Mouse (Mus musculus) left cerebral cortex, adult 18-20 months (tissue): Measurements from ENCODE around the gene 2310007B03Rik. TPM values are rescaled to one million over a fixed set of nuclear protein-coding genes. Genes with fewer than 3 reads are reported as not detected.

Experiments
- DNase-seq, 2 experiments: peaks; one replicate each; pipeline ENCODE4 v3.0.0; 2021 to 2022; ENCODE audit warnings: low spot score in 2 of 2, mixed read lengths in 1 of 2
- total RNA-seq, 2 experiments: library from RNA; stranded (reverse); gene quantifications; 2 replicates each; pipeline ENCODE4 v1.2.3; 2021

The 2310007B03Rik gene
- total RNA-seq, 2 experiments from 2014 or later = not detected

GRCm38 (mm10) chr1:93161350-93161749, 602 bp upstream of the 2310007B03Rik start:
- no peak for DNase-seq

- DNase-seq = no peak
Observed at GRCm38 (mm10) chr1:93159566-93160500, 915 bp downstream of the 2310007B03Rik start.

DNA sequence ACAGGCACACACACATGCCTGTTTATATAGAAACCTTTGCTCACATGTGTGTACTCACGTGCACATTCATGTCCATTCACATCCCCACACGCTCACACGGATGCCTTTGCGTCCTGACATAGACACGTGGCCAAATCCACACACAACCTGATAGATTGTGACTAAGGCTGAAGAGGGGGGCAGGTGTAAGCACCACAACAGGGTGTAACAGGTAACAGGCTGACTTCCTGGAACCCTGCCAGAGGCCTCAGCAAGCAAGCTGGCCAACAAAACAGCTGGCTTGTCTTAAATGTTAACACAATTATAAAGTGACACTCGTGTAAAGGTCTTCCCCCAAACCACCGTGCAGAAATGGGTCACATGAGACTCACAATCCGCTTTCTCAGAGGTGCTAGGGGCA, 1.8 kb downstream of the 2310007B03Rik start:
- DNase-seq = no peak

DNA sequence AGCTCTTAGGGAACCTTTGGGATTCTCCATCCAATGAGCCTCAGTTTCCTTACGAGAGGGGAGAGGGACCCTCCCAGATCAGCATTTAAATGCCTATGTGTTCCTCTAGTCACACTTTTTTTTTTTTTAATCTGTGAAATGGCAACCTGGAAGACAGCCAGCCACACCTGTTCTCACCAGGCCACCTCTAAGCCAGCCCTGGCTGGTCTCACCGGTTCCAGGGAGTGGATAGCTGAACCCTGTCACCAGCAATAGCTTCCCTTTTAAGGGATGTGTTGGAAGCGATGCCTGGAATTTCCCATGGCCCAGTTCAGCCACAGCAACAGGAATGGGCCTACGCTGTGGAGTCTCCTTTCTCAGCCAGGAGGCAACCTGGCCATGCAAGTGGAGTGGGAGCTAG, 3.2 kb downstream of the 2310007B03Rik start:
- DNase-seq = no peak

GRCm38 (mm10) chr1:93150907-93151661, 9.7 kb downstream of the 2310007B03Rik start:
- DNase-seq = no peak

GRCm38 (mm10) chr1:93144176-93144575, 16.6 kb downstream of the 2310007B03Rik start:
- DNase-seq = no peak

- DNase-seq = no peak
Observed at GRCm38 (mm10) chr1:93142871-93143270, 17.9 kb downstream of the 2310007B03Rik start.

DNA sequence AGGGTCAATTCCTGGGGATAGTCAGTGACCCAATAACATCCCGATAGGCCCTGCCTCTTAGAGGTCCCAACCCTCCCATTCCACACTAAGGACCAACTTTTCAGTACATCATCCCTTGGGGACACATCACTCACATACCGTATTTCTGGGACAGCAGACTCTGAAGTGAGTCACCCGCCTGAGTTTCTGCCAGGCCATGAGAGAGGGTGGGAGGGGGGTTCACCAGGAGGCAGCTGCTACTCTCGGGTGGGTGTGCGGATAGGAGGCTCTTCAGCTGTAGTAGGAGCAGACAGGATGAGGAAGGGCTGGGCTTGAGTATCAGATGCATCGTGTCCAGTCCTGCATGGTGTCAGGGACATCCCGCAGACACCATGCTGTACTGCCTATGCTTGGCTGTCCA, 21.0 kb downstream of the 2310007B03Rik start:
- peak; percentile 42 to 58 for DNase-seq

- no peak for DNase-seq
Observed at GRCm38 (mm10) chr1:93138534-93138933, 22.2 kb downstream of the 2310007B03Rik start.

- DNase-seq = no peak
Observed at GRCm38 (mm10) chr1:93135036-93135526, 25.7 kb downstream of the 2310007B03Rik start, which contains the start of gene Agxt. Gene Agxt (plus strand): TSS chr1:93135240.

GRCm38 (mm10) chr1:93132676-93133075, 28.1 kb downstream of the 2310007B03Rik start:
- DNase-seq = no peak

DNA sequence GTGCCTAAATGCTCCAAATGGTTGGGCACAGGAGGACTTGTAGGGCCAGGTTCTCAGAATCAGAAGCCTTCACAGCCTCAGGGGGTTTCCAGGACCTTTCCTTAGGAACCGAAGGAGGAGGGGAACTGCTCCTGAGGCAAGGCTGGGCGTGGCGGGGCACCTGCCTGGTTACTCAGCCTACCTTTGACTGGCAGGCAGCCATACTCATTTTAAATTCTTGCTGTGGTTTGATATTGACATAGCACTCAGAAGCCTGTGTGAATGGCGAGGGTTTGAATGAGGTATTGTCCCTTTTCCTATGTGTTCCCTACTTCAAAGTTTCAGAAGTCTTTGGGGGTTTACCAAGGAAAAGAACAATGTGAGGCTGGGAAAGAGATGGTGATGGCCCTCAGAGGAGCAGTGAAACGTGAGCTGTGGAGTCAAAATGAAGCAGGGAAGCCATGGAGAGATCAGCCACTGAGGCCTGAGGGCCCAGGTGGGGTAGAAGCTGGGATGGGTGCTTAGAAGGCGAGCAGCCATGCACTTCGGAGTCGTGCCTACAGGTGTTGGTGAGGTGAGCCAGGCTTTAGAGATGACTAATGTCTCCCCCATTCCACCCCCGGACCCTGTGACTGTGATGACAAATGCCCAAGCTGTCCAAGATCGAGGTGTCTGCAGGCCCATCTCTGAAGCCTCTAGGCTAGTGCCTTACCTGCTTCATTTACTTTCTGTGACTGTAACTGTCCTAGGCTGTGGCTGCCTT, 30.3 kb downstream of the 2310007B03Rik start:
- DNase-seq = peak in 1 of 2 experiments; percentile 18

DNA sequence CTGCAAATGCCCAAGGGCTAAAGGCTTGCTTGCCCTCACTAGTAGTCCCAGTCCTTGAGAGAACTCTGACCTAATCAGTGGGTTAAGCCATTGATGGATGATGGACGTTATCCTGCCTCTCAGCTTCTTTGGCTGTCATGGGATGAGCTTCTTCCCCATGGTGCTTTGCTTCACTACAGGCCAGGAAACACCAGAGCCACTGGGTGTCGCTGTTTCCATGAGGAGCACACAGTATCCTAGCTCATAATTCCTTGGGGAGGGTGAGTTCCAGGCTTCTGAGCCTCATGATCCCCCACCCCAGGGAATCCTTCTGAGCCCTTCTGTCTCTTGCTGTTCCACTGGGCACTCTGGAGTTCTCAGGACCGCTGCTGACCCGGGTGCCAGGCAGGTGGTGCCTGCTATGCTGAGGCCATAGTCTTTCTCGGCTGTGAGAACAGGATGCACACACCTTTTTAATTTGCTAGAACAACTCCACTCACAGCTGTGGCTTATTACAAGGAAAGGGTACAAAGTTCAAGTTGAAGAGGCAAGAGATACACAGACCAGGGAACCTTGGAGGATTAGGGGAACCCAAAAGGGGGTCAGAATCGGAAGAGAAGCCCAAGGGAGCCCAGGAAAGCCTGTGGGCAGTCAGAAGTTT, 31.9 kb downstream of the 2310007B03Rik start:
- peak; percentile 78 to 84 for DNase-seq

- no peak for DNase-seq
Observed at GRCm38 (mm10) chr1:93128209-93128608, 32.5 kb downstream of the 2310007B03Rik start.

DNA sequence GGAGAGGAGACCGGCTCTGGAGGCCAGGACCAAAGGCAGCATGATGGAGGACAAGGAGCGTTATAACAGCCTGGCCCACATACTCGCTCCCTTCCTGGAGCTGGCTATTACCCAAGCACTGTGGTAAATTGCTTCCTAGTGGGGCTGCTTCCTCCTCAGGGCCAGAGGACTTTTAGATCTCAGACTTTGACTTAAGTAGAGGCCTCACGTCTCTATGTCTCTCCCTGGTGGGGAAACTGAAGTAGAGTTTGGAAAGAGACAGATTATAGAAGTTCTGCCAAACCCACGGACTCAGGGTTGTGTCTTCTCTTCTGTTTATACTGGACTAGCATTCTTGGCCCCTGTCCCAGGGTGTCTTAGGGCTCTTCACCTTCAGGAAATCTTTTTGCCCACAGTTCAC, 35.5 kb downstream of the 2310007B03Rik start:
- no peak for DNase-seq

DNA sequence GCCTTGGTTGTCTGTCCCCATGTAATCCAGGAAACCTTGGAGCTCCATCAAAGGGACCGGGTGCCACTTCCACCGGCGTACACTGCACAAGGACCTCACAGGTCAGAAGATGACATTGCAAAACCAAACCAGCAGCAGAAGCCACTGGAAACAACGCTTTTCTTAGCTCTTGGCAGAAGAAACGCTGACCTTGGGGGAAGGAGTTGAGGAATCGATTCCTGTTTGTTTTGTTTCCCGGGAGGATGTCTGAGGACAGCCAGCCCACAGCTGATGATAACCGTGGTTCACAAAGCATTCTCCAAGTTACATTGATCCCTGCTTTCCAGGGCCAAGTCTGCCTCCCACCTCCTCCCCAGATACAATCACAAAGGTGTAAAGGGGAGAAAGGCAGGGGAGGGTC, 36.7 kb downstream of the 2310007B03Rik start:
- no peak for DNase-seq

- no peak for DNase-seq
Observed at GRCm38 (mm10) chr1:93123179-93123854, 37.4 kb downstream of the 2310007B03Rik start.

DNA sequence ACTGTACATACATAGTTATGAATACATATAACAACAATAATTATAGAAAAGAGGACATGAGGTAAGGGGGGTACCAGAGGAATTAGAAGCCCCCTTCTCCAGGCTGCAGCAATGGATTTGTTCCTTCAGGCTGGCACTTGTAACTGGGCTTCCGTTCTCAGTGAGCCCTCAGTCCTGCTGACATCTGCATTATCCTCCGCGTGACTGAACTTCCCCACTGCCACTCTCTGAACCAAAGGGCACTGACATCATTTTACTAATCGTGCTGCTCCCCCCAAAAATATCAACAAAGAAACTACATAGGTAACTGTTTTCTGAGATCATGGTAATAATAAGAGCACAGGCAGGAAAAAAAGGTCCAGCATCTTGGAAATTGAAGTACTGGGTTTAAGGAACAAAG, 41.9 kb downstream of the 2310007B03Rik start:
- no peak for DNase-seq

GRCm38 (mm10) chr1:93115471-93115870, 45.3 kb downstream of the 2310007B03Rik start:
- no peak for DNase-seq
